Mouse (Mus musculus) forebrain, embryonic 15.5 days (tissue): ENCODE data around the gene Col27a1. TPM values are rescaled to one million over a fixed set of nuclear protein-coding genes. Genes with fewer than 3 reads are reported as not detected.

ENCODE experiments used
- microRNA counts: library from miRNA; unstranded; fragments of <30 nt; microRNA quantifications from one replicate; lab custom pipeline; 2016
- microRNA-seq: library from miRNA; unstranded; fragments of <30 nt; microRNA quantifications from one replicate; pipeline ENCODE4, GENCODE M21; 2016
- polyA plus RNA-seq: library from polyadenylated mRNA; unstranded; fragments of >200 nt; fragmentation: Nextera tagmentation; extraction: Ambion mirVana; gene quantifications from 2 replicates; pipeline ENCODE4 v1.2.1, GENCODE M21; 2015

Col27a1 gene
- polyA plus RNA-seq, 1 experiment from 2014 or later = 1.3 TPM

MicroRNA genes within 50 kb of the gene (microRNA counts, 519-probe panel; counts per million panel counts)
- 2,141 counts per million, percentile 33 among the panel's probes with 10 or more counts for microRNA mmu-miR-455 (lab: Ali Mortazavi, UCI)

Small RNAs within 50 kb of the gene (microRNA-seq; reads per million reads assigned to microRNA genes)
- gene Mir455 = 136 reads per million, percentile 56 among the genes with 10 or more reads in this experiment

Other genes with a start within 250 kb of the Col27a1 start
- 18.6 and 22.5 TPM in 2 replicates for gene Zfp618, start 248.4 kb upstream of the Col27a1 start, polyA plus RNA-seq
- gene Ambp, start 59.2 kb upstream of the Col27a1 start, polyA plus RNA-seq = 2.1 TPM in 1 of 2 replicates, not detected in the other
- gene Kif12, start 41.9 kb upstream of the Col27a1 start, polyA plus RNA-seq = not detected in 2 replicates
- not detected in 2 replicates for gene Orm1, start 130.6 kb downstream of the Col27a1 start, polyA plus RNA-seq
- not detected in 2 replicates for gene Orm3, start 142.2 kb downstream of the Col27a1 start, polyA plus RNA-seq
- gene Orm2, start 148.4 kb downstream of the Col27a1 start, polyA plus RNA-seq = not detected in 2 replicates
- gene Akna, start 189.3 kb downstream of the Col27a1 start, polyA plus RNA-seq = 12.4 and 16.0 TPM in 2 replicates